Mouse (Mus musculus) heart, postnatal 4 days (tissue): ENCODE measurements around the gene Saysd1. TPM values are rescaled to one million over a fixed set of nuclear protein-coding genes. Genes with fewer than 3 reads are reported as not detected.

ENCODE experiments used
- DNase-seq: peaks from one replicate; pipeline ENCODE4 v3.0.0; 2021
- total RNA-seq, 2 experiments: library from RNA; stranded (reverse); gene quantifications; 2 replicates each; pipeline ENCODE4 v1.2.3; 2021

Saysd1 gene
- total RNA-seq, 2 experiments from 2014 or later: 2.7 to 3.4 TPM

- no peak for DNase-seq
Observed at GRCm38 (mm10) chr14:20106271-20106670, 32.1 kb downstream of the Saysd1 start.

DNA sequence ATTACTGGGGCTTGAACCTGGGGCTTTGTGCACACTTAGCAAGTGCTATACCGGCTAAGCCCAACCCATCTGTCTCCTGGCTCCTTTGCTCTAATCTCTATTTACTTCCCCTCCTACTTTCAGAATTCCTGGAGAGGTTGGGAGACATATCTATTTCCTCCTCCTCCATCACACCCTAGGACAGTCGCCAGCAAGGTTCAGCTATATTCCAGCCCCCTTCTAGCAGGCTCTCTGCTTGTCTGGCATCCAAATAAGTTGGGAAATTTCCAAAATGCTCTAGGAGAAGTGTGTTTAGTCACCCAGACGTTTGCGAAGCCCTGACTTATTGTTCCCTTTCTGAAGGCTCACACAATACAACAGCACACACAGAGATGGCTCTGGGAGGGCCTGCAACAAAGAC, 35.1 kb downstream of the Saysd1 start:
- no peak for DNase-seq

DNA sequence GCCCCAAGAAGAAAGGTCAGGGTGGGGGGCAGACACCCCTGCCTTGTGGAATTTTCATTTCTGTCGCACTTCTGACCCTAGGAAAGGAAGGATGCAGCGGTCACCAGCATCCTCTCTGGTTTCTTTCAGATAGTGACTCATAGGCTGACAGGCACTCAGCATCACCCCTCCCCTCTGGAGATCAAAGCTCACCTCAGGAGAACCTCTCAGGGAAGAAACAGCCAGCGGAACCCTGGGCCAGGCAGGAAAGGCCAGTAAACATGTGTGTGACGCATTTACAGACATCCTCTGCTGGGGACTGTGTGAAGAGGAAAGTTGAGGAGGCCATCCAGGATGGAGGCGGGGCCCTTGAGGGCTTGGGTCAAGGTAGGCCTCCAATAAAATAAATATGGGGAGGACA, 40.3 kb downstream of the Saysd1 start:
- no peak for DNase-seq

DNA sequence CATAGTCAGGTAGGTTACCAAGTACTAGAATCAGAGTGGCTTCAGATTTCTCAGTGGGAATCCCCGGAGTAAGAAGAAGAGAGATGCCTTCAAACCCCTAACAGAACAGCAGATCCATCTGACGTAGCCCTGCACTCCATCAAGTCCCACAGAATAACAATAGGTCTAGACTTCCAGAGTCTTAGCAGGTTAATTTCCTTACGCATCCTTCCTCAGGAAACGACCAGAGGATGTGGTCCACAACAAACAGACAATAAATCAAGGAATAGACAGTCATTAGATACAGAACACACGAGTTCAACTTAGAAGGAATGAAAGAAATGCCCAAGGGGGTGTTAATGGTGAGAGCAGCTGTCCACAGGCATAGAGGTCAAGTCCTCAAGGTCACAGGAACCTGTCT, 43.4 kb downstream of the Saysd1 start:
- DNase-seq: no peak

GRCm38 (mm10) chr14:20093493-20093892, 44.8 kb downstream of the Saysd1 start:
- DNase-seq: peak; percentile 70

- no peak for DNase-seq
Observed at GRCm38 (mm10) chr14:20084335-20084734, 54.0 kb downstream of the Saysd1 start.

DNA sequence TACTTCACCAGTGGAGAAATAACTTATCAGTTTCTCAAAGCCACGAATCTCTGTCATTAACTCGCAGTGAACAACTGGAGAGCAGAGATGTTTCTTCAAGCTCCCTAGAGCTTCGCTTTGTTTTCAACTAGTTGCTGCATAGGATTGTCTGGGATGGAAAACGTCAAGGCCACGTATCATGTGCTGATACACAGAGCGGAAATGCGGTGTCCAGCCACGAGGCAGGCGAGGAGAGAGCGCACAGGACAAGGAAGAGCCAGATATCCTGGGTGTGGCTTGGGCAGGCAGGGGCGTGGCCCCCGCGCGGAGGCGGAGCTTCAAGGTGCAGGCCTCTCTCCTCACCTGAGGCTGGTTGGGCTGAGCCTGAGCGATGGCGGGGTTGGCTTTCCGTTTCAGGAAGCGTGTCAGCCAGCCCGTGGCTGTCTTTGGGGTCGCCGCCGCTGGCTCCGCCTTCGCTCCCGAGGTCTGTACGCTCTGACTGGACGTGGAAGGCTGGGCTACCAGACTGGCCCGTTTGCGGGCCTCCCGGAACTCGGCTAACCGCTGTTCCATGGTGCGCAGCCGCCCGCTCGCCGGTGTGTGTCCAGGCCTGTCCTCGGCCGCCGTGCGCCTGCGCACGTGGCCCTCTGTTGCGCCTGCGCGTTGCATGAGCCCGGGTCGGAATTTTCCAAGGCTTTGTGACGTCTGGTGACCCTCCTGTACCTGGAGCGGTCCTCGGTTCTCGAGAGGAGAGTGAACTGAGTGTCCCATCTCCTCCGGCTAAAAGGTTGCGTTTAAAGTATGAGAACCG, 55.6 kb downstream of the Saysd1 start:
- DNase-seq: peak; percentile 89

- DNase-seq: no peak
Observed at GRCm38 (mm10) chr14:20081937-20082533, 56.3 kb downstream of the Saysd1 start.

DNA sequence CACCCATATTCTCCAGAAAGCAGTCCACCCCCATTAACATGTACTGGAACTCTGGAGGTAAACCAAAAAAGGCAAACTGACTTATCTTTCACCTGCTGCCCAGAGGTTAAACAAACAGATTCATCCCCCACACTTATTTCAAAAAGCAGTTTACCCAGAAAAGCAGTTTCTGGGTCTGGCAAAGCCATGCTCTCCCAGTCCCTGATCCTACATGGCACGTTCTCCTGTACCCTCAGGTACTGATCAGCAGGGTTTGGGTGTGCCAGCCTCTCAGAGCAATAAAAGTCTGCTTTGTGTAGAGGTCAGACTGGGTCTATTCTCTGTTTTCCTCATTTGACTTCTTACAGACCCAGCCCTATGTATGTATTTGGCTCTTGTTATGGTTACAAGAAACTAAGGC, 57.2 kb downstream of the Saysd1 start:
- no peak for DNase-seq

- DNase-seq: no peak
Observed at GRCm38 (mm10) chr14:20077181-20077580, 61.2 kb downstream of the Saysd1 start.

GRCm38 (mm10) chr14:20075544-20075943, 62.8 kb downstream of the Saysd1 start:
- DNase-seq: no peak

DNA sequence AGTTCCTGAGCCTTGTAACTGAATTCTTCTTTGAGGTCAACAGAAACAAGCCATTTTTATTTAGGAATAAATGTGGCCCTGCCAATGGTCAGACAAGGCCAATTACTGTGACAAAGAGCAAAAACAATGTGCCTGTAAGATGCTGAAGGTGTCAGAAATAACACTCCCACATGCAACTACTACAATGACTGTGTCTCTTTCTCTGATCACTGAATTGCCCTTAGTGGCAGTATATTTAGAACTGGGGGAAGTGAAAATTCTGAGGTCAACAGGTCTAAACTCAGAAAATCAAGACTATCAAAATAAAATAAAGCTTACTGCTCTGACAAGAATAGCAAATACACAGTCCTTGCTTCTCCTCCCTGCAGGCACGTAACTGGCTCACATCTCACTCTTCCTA, 63.6 kb downstream of the Saysd1 start:
- no peak for DNase-seq

GRCm38 (mm10) chr14:20070629-20071028, 67.7 kb downstream of the Saysd1 start:
- peak; percentile 42 for DNase-seq

- no peak for DNase-seq
Observed at GRCm38 (mm10) chr14:20068365-20068764, 70.0 kb downstream of the Saysd1 start.

- peak; percentile 75 for DNase-seq
Observed at GRCm38 (mm10) chr14:20067293-20068074, 70.8 kb downstream of the Saysd1 start.

GRCm38 (mm10) chr14:20064771-20065170, 73.6 kb downstream of the Saysd1 start:
- DNase-seq: no peak

DNA sequence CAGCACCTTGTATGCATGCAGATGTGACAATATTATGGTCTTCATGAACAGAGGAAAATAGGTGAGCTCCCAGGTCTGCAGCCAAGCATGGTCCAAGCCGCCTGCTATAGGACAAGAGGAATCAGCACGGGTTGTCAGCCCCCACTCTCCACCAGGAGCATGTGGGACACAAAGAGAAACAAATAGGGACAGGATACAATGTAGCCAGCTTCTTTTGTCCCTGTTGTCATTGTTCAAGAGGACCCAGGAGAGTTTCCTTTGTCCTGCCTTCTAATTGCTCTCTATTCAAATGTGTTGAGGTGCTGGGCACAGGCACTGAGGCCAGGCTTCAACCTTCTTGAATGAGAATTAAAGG, 89.9 kb downstream of the Saysd1 start:
- no peak for DNase-seq

DNA sequence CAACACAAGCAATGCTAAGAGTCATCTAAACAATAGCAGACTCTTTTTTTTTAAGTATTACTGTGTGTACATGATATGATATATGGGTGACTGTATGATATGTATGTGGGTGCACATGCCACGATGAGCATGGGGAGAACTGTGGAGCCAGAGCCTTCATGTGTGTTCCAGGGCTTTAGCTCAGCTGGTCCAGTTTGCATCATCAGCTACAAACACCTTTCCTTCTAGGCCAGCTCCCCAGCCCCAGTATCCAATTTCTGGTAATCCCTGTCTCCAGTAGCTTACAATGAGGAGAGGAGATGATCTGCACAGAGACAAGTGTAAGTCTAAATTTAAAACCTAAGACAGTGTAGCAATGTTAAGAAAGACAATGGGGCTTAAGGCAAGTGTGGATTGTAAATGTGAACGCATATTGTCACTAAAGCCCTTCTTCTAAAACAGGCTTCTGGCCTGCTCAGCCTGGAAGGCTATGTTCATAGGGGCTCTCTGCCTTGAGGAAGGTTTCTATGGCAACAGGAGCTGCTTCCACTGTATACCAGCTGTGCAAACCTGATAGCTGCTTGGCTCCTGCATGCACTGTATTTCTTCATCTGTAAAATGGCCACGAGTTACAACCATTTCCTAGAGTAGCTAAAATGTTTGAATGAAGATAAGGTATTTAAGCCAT, 90.4 kb downstream of the Saysd1 start:
- DNase-seq: no peak

DNA sequence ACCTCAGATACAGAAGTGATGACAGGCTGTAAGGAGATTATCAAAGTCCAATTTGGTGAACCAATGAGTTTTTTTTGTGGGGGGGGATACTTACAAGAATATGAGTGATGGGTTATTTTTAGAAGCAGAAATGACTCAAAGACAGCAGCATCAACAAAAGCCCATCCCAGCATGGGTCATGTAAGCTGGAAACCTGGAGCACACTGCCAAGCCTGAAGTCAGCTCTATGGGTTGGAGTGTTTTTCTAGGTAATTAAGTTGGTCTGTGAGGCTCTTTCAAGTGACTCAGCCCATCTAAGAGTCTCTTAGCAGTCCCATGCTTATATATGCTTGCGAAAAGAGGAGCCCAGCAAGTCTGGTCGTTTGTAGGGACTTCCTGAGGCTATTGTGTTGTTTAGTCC, 91.0 kb downstream of the Saysd1 start:
- DNase-seq: no peak

DNA sequence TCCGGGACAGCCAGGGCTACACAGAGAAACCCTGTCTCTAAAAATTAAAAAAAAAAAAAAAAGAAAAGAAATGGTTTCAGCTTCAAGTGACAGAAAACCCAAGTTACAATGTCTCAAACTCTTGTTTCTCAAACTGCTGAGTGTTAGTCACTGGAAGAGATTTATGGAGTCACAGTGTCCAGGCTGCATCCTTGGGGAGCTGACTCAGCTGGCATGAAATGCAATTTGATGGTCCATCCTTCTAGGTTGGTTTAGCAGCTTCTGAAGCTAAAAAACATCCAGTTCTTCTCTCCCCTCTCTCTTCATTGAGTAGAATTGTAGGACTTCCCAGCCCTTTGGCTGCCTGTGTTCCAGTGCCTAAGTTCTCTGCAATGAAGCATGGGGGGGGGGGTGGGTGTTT, 94.3 kb downstream of the Saysd1 start:
- no peak for DNase-seq

DNA sequence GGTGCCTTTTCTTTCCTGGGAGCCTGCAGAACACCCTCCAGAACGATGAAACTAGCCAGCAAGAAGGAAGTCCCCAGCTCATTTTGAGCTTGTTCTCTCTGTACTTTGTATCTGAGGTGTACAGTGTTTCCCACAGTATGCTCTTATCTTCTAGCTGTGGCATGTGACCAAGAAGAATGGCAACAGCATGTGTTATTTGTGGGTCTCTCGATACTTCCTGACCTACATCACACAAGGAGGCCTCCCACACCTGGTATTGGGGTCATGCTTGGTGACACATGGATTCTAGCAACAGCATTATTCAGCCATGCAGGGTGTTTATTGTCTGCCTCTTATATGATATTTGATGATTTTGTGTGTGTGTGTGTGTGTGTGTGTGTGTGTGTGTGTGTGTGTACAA, 96.5 kb downstream of the Saysd1 start:
- DNase-seq: no peak

DNA sequence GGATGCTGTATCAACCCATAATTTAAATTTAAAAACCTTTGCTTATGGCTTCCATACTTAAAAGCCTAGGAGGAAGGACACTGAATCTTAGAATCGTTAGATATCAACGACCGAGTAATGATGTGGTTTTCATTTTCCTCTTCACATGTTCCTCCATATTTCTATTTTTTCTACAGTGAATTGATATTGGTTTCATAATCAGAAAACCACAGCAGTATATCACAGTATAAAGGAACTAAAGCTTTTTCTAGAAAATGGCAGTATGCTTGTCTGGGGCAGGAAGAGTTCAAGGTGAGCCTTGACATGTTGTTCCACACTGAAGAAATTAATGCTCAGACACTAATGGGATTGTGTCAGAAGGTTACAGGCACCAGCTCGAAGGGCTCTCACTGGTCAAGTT, 97.4 kb downstream of the Saysd1 start:
- no peak for DNase-seq

GRCm38 (mm10) chr14:20039795-20040194, 98.5 kb downstream of the Saysd1 start:
- no peak for DNase-seq
